Mouse (Mus musculus) lung, embryonic 14.5 days (tissue): ENCODE measurements around the gene Clic4. TPM values are rescaled to one million over a fixed set of nuclear protein-coding genes. Genes with fewer than 3 reads are reported as not detected.

Experiments
- ATAC-seq: fragments of 200-750 bp; cut with Nextera tagmentation; 2 replicates; pipeline ENCODE4 v1.8.0; 2017; ENCODE audit warnings: mild to moderate bottlenecking, moderate TSS enrichment, moderate library complexity; ENCODE audit not compliant: insufficient read depth
- DNase-seq: peaks from one replicate; pipeline ENCODE4 v3.0.0-alpha.2; 2015
- H3K27ac ChIP-seq: fragments of 300-500 bp; sonication (generic); 2 replicates; pipeline ENCODE4 v1.5.1; 2014; ENCODE audit warnings: low read depth, mild to moderate bottlenecking, moderate library complexity
- H3K27me3 ChIP-seq: fragments of 300-500 bp; sonication (generic); 2 replicates; pipeline ENCODE4 v1.6.1; 2014; ENCODE audit warnings: low read length, control low read depth; ENCODE audit not compliant: insufficient read depth
- H3K36me3 ChIP-seq: fragments of 300-500 bp; sonication (generic); 2 replicates; pipeline ENCODE4 v1.6.1; 2014; ENCODE audit warnings: control low read depth; ENCODE audit not compliant: insufficient read depth
- H3K4me1 ChIP-seq: fragments of 300-500 bp; sonication (generic); 2 replicates; pipeline ENCODE4 v1.6.1; 2014; ENCODE audit warnings: antibody characterized with exemption, control low read depth; ENCODE audit not compliant: insufficient read depth
- H3K4me2 ChIP-seq: fragments of 300-500 bp; sonication (generic); 2 replicates; pipeline ENCODE4 v1.6.1; 2014; ENCODE audit warnings: mild to moderate bottlenecking
- H3K4me3 ChIP-seq: fragments of 300-500 bp; sonication (generic); 2 replicates; pipeline ENCODE4 v1.5.1; 2014; ENCODE audit warnings: low read depth, low read length
- H3K9ac ChIP-seq: fragments of 300-500 bp; sonication (generic); 2 replicates; pipeline ENCODE4 v1.6.1; 2014
- H3K9me3 ChIP-seq: fragments of 300-500 bp; sonication (generic); 2 replicates; pipeline ENCODE4 v1.6.1; 2016; ENCODE audit warnings: low read depth, low read length, control low read depth
- CTCF ChIP-seq: IDR thresholded peaks from 2 replicates; pipeline ENCODE4 v1.5.1; 2016; ENCODE audit warnings: antibody characterized with exemption, low read depth
- WGBS: fragments of 180-500 bp; shearing (Covaris S2); extraction: QIAGEN DNeasy Blood & Tissue Kit; methylation state at CpG from one replicate; pipeline ENCODE4 v1.1.7; 2014; 5-methylcytosine and 5-hydroxymethylcytosine counted together
- polyA plus RNA-seq: library from polyadenylated mRNA; unstranded; fragments of >200 nt; fragmentation: Nextera tagmentation; extraction: Ambion mirVana; gene quantifications from 2 replicates; pipeline ENCODE4 v1.2.1, GENCODE M21; 2014

Clic4 gene
- 128 and 133 TPM in 2 replicates for polyA plus RNA-seq

- peak; percentile 100 for DNase-seq
- Histone ChIP-seq H3K4me1 (peaks cover 23% of the 10 kb centered on the region), H3K27me3 (0 out of 2 replicates have a peak, but pooled peaks cover 2% of the 10 kb centered on the region), H3K9ac (peak within 1 kb of the TSS; percentile 94), H3K4me2 (peak within 1 kb of the TSS; percentile 87), H3K27ac (peak within 1 kb of the TSS; percentile 96), H3K36me3 (no peaks in the 10 kb centered on the region), H3K9me3 (no peaks in the 10 kb centered on the region), H3K4me3 (peak within 1 kb of the TSS; percentile 90)
- peak; percentile 99 for ATAC-seq
- under 1% methylated on average over 64 of the region's 64 CpGs for WGBS
- TF ChIP-seq CTCF, result peak; percentile 47; the same call in 1 of the 2 replicates
Measured at GRCm38 (mm10) chr4:135272640-135273306, at the start of gene Clic4. Clic4 (minus strand) TSS chr4:135272814.

- H3K9me3 ChIP-seq, result no peaks in the 10 kb centered on the region
- H3K4me2 ChIP-seq, result no peak overlapping the region
- no peaks in the 10 kb centered on the region for H3K27me3 ChIP-seq
- WGBS, result 13% methylated on average over 2 of the region's 2 CpGs
- DNase-seq (peak; percentile 95), ATAC-seq (peak; percentile 66)
- peaks cover 76% of the 10 kb centered on the region for H3K36me3 ChIP-seq
- peak; percentile 98 for TF ChIP-seq CTCF
- no peak overlapping the region for H3K9ac ChIP-seq
- no peak overlapping the region for H3K4me3 ChIP-seq
- no peaks in the 10 kb centered on the region; the same call in 1 of the 2 replicates for H3K4me1 ChIP-seq
- no peak overlapping the region for H3K27ac ChIP-seq
Measured at GRCm38 (mm10) chr4:135317966-135318365, 45.4 kb upstream of the Clic4 start.

- DNase-seq (no peak), ATAC-seq (no peak)
- H3K4me2 ChIP-seq, result no peak overlapping the region
- H3K9me3 ChIP-seq, result no peaks in the 10 kb centered on the region
- peaks cover 71% of the 10 kb centered on the region for H3K36me3 ChIP-seq
- H3K27me3 ChIP-seq, result no peaks in the 10 kb centered on the region
- H3K4me1 ChIP-seq, result no peaks in the 10 kb centered on the region; the same call in 1 of the 2 replicates
- H3K27ac ChIP-seq, result no peak overlapping the region
- H3K4me3 ChIP-seq, result no peak overlapping the region
- no peak for TF ChIP-seq CTCF
- H3K9ac ChIP-seq, result no peak overlapping the region
- 90% methylated on average over 4 of the region's 4 CpGs for WGBS
Measured at GRCm38 (mm10) chr4:135317539-135317938, 44.9 kb upstream of the Clic4 start.

- Histone ChIP-seq H3K9me3 (no peaks in the 10 kb centered on the region), H3K36me3 (peaks cover 49% of the 10 kb centered on the region), H3K4me2 (no peak overlapping the region), H3K9ac (no peak overlapping the region), H3K27ac (no peak overlapping the region), H3K4me1 (peaks cover 4% of the 10 kb centered on the region; the same call in 1 of the 2 replicates), H3K4me3 (no peak overlapping the region), H3K27me3 (no peaks in the 10 kb centered on the region)
- no peak for TF ChIP-seq CTCF
- ATAC-seq (no peak), DNase-seq (no peak)
- WGBS, result 95% methylated on average over 9 of the region's 9 CpGs
Measured at GRCm38 (mm10) chr4:135315287-135315686, 42.7 kb upstream of the Clic4 start.

- WGBS, result 69% methylated on average over 11 of the region's 11 CpGs
- Histone ChIP-seq H3K27me3 (no peaks in the 10 kb centered on the region), H3K9me3 (no peaks in the 10 kb centered on the region), H3K4me2 (0 out of 2 replicates have a peak overlapping the region, but pooled peaks have one; percentile 10), H3K4me3 (no peak overlapping the region), H3K27ac (peak overlapping the region; percentile 82), H3K36me3 (peaks cover 40% of the 10 kb centered on the region), H3K4me1 (peaks cover 4% of the 10 kb centered on the region; the same call in 1 of the 2 replicates), H3K9ac (no peak overlapping the region)
- DNase-seq, result no peak
- TF ChIP-seq CTCF, result no peak
- ATAC-seq, result no peak
Measured at GRCm38 (mm10) chr4:135314419-135314832, 41.8 kb upstream of the Clic4 start.

- ATAC-seq (no peak), DNase-seq (no peak)
- Histone ChIP-seq H3K4me3 (no peak overlapping the region), H3K9ac (no peak overlapping the region), H3K4me2 (peak overlapping the region; percentile 10; the same call in 1 of the 2 replicates), H3K36me3 (peaks cover 34% of the 10 kb centered on the region), H3K27ac (peak overlapping the region; percentile 82), H3K9me3 (no peaks in the 10 kb centered on the region), H3K27me3 (no peaks in the 10 kb centered on the region), H3K4me1 (peaks cover 4% of the 10 kb centered on the region; the same call in 1 of the 2 replicates)
- WGBS, result 54% methylated on average over 9 of the region's 9 CpGs
- TF ChIP-seq CTCF, result no peak
Measured at GRCm38 (mm10) chr4:135313761-135314241, 41.2 kb upstream of the Clic4 start.

- TF ChIP-seq CTCF, result no peak
- Histone ChIP-seq H3K27ac (peak overlapping the region; percentile 82), H3K9me3 (no peaks in the 10 kb centered on the region), H3K4me1 (peaks cover 4% of the 10 kb centered on the region; the same call in 1 of the 2 replicates), H3K27me3 (no peaks in the 10 kb centered on the region), H3K36me3 (peaks cover 28% of the 10 kb centered on the region), H3K4me3 (no peak overlapping the region), H3K4me2 (peak overlapping the region; percentile 24; the same call in 1 of the 2 replicates), H3K9ac (no peak overlapping the region)
- 29% methylated on average over 17 of the region's 17 CpGs for WGBS
- ATAC-seq (peak; percentile 63), DNase-seq (peak; percentile 87)
Measured at GRCm38 (mm10) chr4:135313111-135313691, 40.6 kb upstream of the Clic4 start.
